Mouse (Mus musculus): ENCODE measurements around the gene Klhdc7a. TPM values are rescaled to one million over a fixed set of nuclear protein-coding genes. Genes with fewer than 3 reads are reported as not detected.

Gene Klhdc7a
- polyA plus RNA-seq, 1 experiment from 2014 or later = 0.34 TPM

DNA sequence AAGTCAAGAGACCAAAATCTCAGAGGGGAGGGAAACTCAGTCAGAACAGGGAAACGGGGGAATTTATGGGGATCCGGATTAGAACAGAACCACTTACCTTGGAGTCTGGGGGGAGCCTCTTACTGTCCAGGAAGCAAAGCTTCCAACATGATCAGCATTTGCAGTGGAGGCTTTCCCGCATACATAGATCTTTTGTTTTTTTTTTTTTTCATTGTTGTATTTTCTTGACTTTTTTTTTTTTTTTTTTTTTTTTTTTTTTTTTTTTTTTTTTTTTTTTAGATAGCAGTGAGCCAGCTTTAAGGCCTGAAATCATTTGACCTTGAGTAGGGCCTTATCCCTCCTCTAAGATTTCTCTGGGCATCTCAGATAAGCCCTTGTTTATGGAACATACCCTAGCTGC, 8.6 kb downstream of the Klhdc7a start:
- no peaks in the 10 kb centered on the region; the same call in 1 of the 2 replicates for H3K4me1 ChIP-seq
- ATAC-seq = no peak
- H3K4me3 ChIP-seq = no peak overlapping the region
- 92% methylated on average over 3 of the region's 3 CpGs for WGBS
- no peak overlapping the region for H3K4me2 ChIP-seq
- no peaks in the 10 kb centered on the region for H3K36me3 ChIP-seq (ENCODE audit: poor library complexity, severe bottlenecking)
- no peaks in the 10 kb centered on the region; the same call in 1 of the 2 replicates for H3K9me3 ChIP-seq (replicated peaks)
- no peak overlapping the region for H3K9ac ChIP-seq
- no peak overlapping the region for H3K27ac ChIP-seq
- no peaks in the 10 kb centered on the region for H3K27me3 ChIP-seq

DNA sequence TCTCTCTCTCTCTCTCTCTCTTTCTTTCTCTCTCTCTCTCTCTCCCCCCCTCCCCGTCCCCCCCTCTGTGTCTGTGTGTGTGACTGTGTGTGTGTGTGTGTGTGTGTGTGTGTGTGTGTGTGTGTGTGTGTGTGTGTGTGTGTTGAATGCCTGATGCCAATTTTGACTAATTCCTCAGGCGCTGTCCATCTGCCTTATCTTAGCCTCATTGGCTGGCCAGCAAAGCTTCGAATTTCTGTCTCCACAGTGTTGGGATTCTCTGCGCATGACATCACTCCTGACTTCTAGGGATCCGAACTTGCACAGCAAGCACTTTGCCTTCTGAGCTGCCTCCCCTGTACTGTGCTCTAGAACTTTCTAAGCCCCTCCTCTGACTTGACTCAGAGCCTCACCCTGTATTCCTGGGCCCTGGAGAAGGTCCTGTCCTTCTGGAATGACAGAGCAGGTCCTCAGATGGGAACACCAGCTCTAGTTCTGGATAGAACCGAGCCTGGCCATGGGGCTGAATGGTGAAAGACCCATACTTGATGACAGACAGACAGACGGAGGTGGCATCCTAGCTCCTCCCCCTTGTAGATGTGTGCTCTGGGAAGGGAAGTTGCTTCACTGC, 16.8 kb downstream of the Klhdc7a start:
- Histone ChIP-seq H3K9ac (no peak overlapping the region), H3K4me2 (peak overlapping the region; percentile 50), H3K9me3 (replicated peaks) (no peaks in the 10 kb centered on the region), H3K4me1 (peaks cover 17% of the 10 kb centered on the region; the same call in 1 of the 2 replicates), H3K27ac (no peak overlapping the region), H3K27me3 (peaks cover 16% of the 10 kb centered on the region; the same call in 1 of the 2 replicates), H3K36me3 (ENCODE audit: poor library complexity, severe bottlenecking) (no peaks in the 10 kb centered on the region), H3K4me3 (no peak overlapping the region)
- ATAC-seq = no peak
- WGBS = 70% methylated on average over 6 of the region's 7 CpGs

DNA sequence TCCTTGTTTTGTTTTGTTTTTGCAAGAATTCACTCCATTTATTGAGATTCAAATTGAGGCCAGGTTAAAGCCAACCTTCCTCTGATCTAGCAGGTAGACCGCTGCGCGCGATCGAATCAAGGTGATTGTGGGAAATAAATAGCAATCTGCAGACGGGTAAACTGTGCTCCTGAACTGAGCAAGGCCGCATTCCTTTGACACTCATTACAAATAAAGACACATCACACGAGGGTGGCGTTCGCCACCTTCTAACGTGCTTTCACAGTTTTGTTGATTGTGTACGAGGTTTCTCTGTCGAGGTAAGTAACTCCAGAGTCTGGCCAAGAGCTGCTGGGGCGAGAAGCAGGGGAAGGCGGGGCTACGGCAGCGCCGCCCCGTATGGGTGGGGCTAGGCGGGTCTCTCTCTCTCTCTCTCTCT, 17.4 kb downstream of the Klhdc7a start:
- peak overlapping the region; percentile 12 for H3K4me3 ChIP-seq
- H3K4me2 ChIP-seq = peak overlapping the region; percentile 50
- peaks cover 18% of the 10 kb centered on the region for H3K27me3 ChIP-seq
- no peak for ATAC-seq
- no peaks in the 10 kb centered on the region for H3K36me3 ChIP-seq (ENCODE audit: poor library complexity, severe bottlenecking)
- H3K9me3 ChIP-seq (replicated peaks) = no peaks in the 10 kb centered on the region
- peaks cover 17% of the 10 kb centered on the region; the same call in 1 of the 2 replicates for H3K4me1 ChIP-seq
- no peak overlapping the region for H3K27ac ChIP-seq
- H3K9ac ChIP-seq = no peak overlapping the region
- WGBS = under 1% methylated on average over 20 of the region's 20 CpGs

DNA sequence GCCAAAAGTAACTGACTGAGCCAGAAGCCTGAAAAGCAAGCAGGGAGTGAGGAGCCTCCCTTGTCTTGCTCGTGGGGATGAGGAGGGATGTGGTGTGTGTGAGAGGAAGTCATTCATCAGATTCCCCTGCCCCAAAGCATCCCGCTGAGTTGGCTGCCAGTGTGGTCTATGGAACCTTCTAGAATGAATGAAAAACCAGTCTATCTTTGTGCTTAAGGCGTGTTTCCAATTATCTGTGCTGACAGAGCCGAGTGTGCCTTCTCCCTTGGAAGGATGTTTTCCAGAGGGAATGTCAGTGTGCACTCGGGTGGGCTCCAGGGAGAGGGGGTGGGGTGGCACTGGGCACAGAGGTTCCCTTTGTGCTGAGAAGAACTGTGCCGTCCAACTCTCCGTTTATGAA, 19.2 kb downstream of the Klhdc7a start:
- Histone ChIP-seq H3K27me3 (peaks cover 22% of the 10 kb centered on the region), H3K4me2 (no peak overlapping the region), H3K4me1 (peaks cover 17% of the 10 kb centered on the region; the same call in 1 of the 2 replicates), H3K9ac (no peak overlapping the region), H3K27ac (no peak overlapping the region), H3K4me3 (no peak overlapping the region), H3K9me3 (replicated peaks) (no peaks in the 10 kb centered on the region), H3K36me3 (ENCODE audit: poor library complexity, severe bottlenecking) (no peaks in the 10 kb centered on the region)
- 16% methylated on average over 7 of the region's 7 CpGs for WGBS
- no peak for ATAC-seq

DNA sequence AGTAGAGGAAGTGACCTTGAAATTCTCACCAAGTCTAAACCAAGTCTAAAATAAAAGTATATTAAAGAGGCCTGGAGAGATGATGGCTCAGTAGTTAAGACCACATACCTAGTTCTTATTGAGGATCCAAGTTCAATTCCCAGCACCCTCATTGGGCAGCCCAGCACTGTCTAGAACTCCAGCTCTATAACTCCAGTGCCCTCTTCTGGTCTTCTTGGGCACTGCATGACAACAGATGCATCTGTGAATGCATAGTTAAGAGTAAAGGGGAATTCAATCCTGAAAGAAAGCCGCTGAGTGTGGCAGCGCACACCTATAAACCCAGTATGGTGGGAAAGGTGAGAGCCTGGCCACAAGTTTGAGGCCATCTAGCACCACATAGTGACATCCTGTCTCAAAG, 20.5 kb downstream of the Klhdc7a start:
- 94% methylated on average over 2 of the region's 2 CpGs for WGBS
- Histone ChIP-seq H3K36me3 (ENCODE audit: poor library complexity, severe bottlenecking) (no peaks in the 10 kb centered on the region), H3K9me3 (replicated peaks) (no peaks in the 10 kb centered on the region), H3K27ac (no peak overlapping the region), H3K27me3 (peaks cover 22% of the 10 kb centered on the region), H3K4me3 (no peak overlapping the region), H3K4me1 (peaks cover 17% of the 10 kb centered on the region; the same call in 1 of the 2 replicates), H3K9ac (no peak overlapping the region), H3K4me2 (no peak overlapping the region)
- no peak for ATAC-seq

DNA sequence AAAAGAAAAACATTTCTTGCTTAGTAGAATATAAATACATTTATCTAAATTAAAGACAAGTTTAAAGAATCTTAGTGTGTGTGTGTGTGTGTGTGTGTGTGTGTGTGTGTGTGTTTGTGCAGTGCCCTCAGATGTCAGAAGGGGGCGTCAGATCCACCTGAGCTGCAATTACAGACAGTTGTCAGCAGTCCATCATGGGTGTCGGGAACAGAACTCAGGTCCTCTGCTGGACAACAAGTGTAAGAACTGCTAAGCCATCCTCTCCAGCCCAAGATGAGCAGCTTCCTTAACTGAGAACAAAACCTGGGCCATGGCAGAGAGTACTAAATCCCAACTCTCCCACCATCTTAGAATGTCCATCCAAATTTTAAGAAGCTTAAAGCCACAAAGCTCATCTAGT, 26.0 kb downstream of the Klhdc7a start:
- no peak for ATAC-seq
- 86% methylated on average over 2 of the region's 2 CpGs for WGBS

DNA sequence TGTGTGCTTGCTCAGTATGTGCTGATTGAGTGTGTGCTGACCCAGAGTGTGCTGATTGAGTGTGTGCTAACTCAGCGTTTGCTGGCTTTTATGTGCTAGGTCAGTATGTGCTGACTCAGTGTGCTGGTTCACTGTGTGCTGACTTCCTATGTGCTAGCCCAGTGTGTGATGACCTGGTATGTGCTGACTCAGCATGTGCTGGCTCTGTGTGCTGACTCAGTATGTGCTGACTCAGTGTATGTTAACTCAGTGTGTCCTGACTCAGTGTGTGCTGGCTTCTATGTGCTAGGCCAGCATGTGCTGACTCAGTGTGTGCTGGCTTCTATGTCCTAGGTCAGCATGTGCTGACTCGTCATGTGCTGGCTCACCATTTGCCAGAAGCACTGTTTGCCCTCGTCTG, 32.3 kb downstream of the Klhdc7a start:
- H3K9me3 ChIP-seq (replicated peaks) = 0 out of 2 replicates have a peak, but pooled peaks cover 3% of the 10 kb centered on the region
- peaks cover 15% of the 10 kb centered on the region; the same call in 1 of the 2 replicates for H3K27me3 ChIP-seq
- no peak for ATAC-seq
- WGBS = 82% methylated on average over 3 of the region's 3 CpGs
- H3K4me1 ChIP-seq = peaks cover 29% of the 10 kb centered on the region
- H3K36me3 ChIP-seq (ENCODE audit: poor library complexity, severe bottlenecking) = no peaks in the 10 kb centered on the region
- H3K27ac ChIP-seq = no peak overlapping the region
- no peak overlapping the region for H3K4me2 ChIP-seq
- H3K9ac ChIP-seq = no peak overlapping the region
- H3K4me3 ChIP-seq = no peak overlapping the region

More for the DNA sequence above, 26.0 kb downstream of the Klhdc7a start:
- Histone ChIP-seq H3K27me3 (peaks cover 9% of the 10 kb centered on the region), H3K9me3 (replicated peaks) (0 out of 2 replicates have a peak, but pooled peaks cover 3% of the 10 kb centered on the region), H3K9ac (no peak overlapping the region), H3K36me3 (ENCODE audit: poor library complexity, severe bottlenecking) (no peaks in the 10 kb centered on the region), H3K4me1 (no peaks in the 10 kb centered on the region), H3K27ac (no peak overlapping the region), H3K4me3 (no peak overlapping the region), H3K4me2 (no peak overlapping the region)

DNA sequence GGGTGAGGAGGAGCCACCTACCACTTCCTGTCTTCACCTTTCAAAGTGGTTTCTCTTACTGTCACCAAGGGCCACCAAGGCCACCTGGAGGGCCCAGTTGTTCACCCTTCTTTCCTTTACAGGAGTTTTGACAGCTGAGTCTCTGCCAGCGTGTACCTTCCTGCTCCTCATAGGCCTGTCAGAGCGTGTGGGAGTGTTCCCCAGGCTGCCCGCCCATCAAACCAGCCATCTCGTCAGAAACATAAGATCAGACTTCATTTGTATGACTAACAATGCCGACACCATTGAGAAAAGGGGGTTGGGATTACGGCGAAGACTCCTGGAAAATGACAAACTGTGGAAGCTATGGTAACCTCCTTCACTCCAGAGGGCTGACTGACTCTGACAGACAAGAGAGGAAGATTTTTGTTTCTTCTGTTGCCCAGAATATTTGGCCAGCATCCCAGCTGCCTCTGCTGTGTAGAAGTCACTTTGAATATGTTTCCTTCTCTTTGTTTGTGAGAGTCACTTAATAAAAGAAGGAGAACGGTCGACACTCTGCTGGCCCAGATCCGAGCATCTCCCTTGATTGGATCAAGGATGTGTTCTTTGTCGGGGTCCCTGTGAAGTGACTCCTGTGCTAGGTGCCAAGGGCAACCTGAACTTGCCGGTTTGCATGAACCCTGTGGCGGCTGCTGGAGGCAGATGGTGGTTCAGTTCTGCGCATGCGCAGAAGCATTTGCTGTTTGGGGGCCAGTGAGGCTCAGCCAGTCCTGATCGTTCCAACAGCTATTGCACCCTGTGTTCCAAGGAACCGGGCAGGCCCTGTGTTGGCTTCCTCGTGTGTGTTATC, 34.6 kb downstream of the Klhdc7a start:
- 72% methylated on average over 18 of the region's 18 CpGs for WGBS

DNA sequence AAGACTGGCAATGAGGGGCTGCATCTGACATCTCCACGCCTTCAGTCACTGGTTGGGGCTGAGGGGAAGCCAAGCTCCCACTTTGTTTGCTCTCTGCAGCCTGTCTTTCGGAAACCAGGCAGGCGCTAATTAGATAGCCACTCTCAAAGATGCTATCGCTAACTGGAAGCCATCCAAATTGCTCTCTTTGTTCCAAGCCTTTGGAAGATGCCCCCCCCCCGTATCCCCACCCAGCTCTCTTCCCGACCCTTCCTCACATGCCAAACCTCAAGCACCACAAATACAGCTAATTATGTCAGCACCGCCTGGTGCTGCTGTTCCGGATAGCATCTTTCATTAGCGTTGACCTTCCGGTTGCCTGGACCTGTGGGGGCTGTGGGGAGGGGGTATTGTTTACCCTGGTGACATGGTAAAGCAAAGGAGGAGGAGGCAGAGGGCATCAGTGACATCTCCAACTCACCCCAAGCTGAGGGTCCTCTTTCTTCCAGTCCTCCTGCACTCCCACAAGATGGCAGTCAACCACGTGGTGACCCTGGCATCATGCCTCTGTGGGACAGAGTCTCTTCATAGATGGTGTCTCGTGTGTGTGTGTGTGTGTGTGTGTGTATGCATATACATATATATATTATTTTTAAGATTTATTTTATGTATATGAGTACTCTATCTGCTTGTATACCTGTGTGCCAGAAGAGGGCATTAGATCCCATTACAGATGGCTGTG, 35.9 kb downstream of the Klhdc7a start:
- no peaks in the 10 kb centered on the region for H3K36me3 ChIP-seq (ENCODE audit: poor library complexity, severe bottlenecking)
- H3K9me3 ChIP-seq (replicated peaks) = no peaks in the 10 kb centered on the region
- no peak overlapping the region for H3K4me3 ChIP-seq
- ATAC-seq = peak; percentile 75
- peak overlapping the region; percentile 84 for H3K27ac ChIP-seq
- 13% methylated on average over 12 of the region's 12 CpGs for WGBS
- peaks cover 31% of the 10 kb centered on the region for H3K4me1 ChIP-seq
- peak overlapping the region; percentile 40 for H3K4me2 ChIP-seq
- H3K9ac ChIP-seq = no peak overlapping the region; the same call in 1 of the 2 replicates
- peaks cover 34% of the 10 kb centered on the region for H3K27me3 ChIP-seq

More for the DNA sequence above, 34.6 kb downstream of the Klhdc7a start:
- Histone ChIP-seq H3K4me2 (no peak overlapping the region), H3K9ac (no peak overlapping the region), H3K9me3 (replicated peaks) (0 out of 2 replicates have a peak, but pooled peaks cover 3% of the 10 kb centered on the region), H3K36me3 (ENCODE audit: poor library complexity, severe bottlenecking) (no peaks in the 10 kb centered on the region), H3K27me3 (peaks cover 32% of the 10 kb centered on the region), H3K4me1 (peaks cover 29% of the 10 kb centered on the region), H3K4me3 (no peak overlapping the region), H3K27ac (peak overlapping the region; percentile 67)
- peak; percentile 50 for ATAC-seq

DNA sequence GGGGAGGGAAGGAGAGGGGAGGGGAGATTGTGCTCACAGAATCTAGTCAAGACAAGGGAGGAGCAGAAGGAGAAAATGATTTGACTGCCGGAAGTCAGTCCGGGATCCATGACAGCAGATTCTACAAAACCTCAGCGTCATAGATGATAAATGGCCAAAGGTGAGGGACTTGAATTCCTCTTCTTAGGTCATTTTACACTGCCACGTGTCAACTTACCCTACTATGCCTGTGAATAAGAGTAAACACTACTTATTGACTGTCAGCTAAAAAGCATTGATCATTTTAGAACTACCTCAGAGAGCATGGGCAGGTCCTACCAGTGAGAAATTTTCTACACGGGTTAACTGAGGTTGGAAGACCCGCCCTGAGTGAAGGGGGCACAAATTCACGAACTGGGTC, 36.9 kb downstream of the Klhdc7a start:
- Histone ChIP-seq H3K27ac (peak overlapping the region; percentile 84), H3K4me3 (no peak overlapping the region), H3K4me2 (peak overlapping the region; percentile 40; the same call in 1 of the 2 replicates), H3K9me3 (replicated peaks) (no peaks in the 10 kb centered on the region), H3K4me1 (peaks cover 42% of the 10 kb centered on the region), H3K9ac (no peak overlapping the region), H3K27me3 (peaks cover 39% of the 10 kb centered on the region), H3K36me3 (ENCODE audit: poor library complexity, severe bottlenecking) (no peaks in the 10 kb centered on the region)
- ATAC-seq = no peak
- WGBS = 49% methylated on average over 7 of the region's 7 CpGs

DNA sequence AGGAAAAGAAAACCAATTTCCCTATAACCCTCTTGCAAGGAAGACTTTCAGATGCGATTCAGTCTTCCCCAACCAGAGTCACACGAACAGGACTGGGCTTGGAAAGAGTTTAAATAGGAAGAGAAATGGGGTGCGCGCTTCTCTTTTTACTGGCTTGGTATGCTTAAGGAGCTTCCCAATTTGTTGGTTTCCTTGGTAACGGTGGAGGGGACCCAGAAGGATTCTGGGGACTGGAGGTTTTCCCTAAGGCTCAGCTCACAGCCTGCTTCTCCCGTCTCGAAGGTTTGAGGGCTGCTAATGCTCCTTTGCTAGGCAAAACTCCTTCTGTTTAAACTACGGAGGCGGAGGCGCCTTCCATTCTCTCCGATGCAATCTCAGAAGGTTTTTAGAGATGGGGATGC, 41.7 kb downstream of the Klhdc7a start:
- Histone ChIP-seq H3K36me3 (ENCODE audit: poor library complexity, severe bottlenecking) (no peaks in the 10 kb centered on the region), H3K9ac (peak overlapping the region; percentile 55), H3K9me3 (replicated peaks) (no peaks in the 10 kb centered on the region), H3K4me2 (peak overlapping the region; percentile 64), H3K27ac (peak overlapping the region; percentile 77), H3K4me1 (peaks cover 27% of the 10 kb centered on the region), H3K27me3 (peaks cover 27% of the 10 kb centered on the region), H3K4me3 (peak overlapping the region; percentile 31)
- 2% methylated on average over 11 of the region's 11 CpGs for WGBS
- peak; percentile 71 for ATAC-seq

Data from forebrain, embryonic 13.5 days (tissue).